Mouse (Mus musculus) stomach, postnatal 0 days (tissue): ENCODE data around the gene Cfap99.
A peak's percentile ranks its signal among the peaks of the same experiment; 100 is the strongest.

Experiments used
- CTCF ChIP-seq: IDR thresholded peaks from 2 replicates; pipeline ENCODE4 v1.5.1; 2016; ENCODE audit warnings: antibody characterized with exemption, low read depth, mild to moderate bottlenecking, moderate library complexity
- EP300 ChIP-seq: optimal IDR thresholded peaks from 2 replicates; pipeline ENCODE3; 2016; ENCODE audit warnings: antibody characterized with exemption

DNA sequence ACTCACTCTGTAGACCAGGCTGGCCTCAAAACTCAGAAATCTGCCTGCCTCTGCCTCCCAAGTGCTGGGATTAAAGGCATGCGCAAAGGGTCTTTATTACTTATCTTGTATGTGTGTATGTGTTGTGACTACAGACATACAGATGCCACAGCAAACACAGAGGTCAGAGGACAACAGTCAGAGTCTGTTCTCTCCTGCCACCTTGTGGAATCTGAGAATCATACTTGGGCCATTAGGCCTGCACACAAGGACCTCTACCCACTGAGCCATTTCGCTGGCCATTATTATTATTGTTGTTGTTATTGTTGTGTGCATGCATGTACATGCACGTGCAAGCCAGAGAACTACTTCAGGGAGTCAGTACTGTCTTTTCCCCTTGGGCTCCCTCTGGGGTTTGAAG, 33.2 kb upstream of the Cfap99 start:
- TF ChIP-seq CTCF (peak; percentile 66), EP300 (no peak)
